Mouse (Mus musculus): ENCODE measurements around the gene Olfr498.

Olfr498 gene

DNA sequence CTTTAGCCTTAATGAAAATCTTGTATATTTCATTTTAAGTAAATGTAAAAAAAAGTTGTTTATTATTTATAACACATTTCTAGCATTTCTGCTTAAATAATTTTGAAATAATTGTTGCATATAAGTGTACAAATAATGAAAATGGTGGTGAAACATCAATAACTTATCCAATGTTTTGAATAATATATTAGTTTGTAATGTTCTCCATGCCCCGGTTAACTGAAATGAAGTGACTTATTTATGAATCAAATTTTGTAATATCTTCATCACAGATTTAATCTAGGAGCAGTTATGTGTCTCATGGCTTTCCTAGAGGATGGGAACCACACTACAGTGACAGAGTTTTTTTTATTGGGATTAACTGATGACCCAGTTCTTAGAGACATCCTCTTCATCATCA is at the start of gene Olfr498:
Gene Olfr498 (plus strand): TSS at position 301 of the 400 bp plus-strand sequence.
- no peak for DNase-seq (ENCODE audit: low spot score)

DNA sequence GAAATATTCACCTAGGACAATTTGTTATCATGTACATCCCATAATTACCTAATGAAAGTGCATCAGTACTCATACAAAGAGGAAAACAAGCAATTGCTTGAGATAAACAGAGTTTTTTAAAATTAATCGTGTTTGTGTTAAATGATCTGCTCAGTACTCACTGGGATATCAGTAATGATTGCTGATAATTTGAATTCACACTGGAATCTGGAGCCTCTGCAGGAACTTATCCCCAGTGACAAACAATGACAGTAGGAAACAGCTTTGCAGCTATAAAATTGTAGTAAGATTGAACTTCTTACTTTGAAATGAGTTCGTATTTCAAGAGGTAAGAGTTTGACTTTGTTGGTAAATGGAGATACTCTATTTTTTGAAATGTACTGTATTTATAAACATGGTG is 45.0 kb upstream of the Olfr498 start, which contains the start of gene Olfr497:
Gene Olfr497 (plus strand): TSS at position 301 of the 400 bp plus-strand sequence.
- no peak for DNase-seq (ENCODE audit: low spot score)

All from lung, postnatal 25 days (tissue).